Mouse (Mus musculus): ENCODE data around the gene Hspbp1. TPM values are rescaled to one million over a fixed set of nuclear protein-coding genes. Genes with fewer than 3 reads are reported as not detected.

Hspbp1 gene
- polyA plus RNA-seq, 1 experiment from 2014 or later: 78.2 TPM

GRCm38 (mm10) chr7:4631031-4631430 lies 53.8 kb downstream of the Hspbp1 start, which contains the start of gene Tmem86b:
Gene Tmem86b (minus strand): TSS chr7:4631422.
- Histone ChIP-seq H3K27me3 (replicated peaks) (no peaks in the 10 kb centered on the region), H3K4me2 (no peak within 1 kb of the TSS), H3K4me1 (replicated peaks) (no peaks in the 10 kb centered on the region), H3K9me3 (replicated peaks) (no peaks in the 10 kb centered on the region), H3K9ac (no peak within 1 kb of the TSS), H3K4me3 (no peak within 1 kb of the TSS), H3K36me3 (peaks cover 74% of the 10 kb centered on the region), H3K27ac (ENCODE audit: poor library complexity, severe bottlenecking) (peak within 1 kb of the TSS; percentile 30; the same call in 1 of the 2 replicates)
- WGBS: 77% methylated on average over 4 of the region's 4 CpGs
- peak; percentile 39 for ATAC-seq (ENCODE audit: insufficient number of reproducible peaks, low FRiP score)

GRCm38 (mm10) chr7:4630198-4630597 lies 54.7 kb downstream of the Hspbp1 start:
- peak overlapping the region; percentile 51 for H3K27ac ChIP-seq (ENCODE audit: poor library complexity, severe bottlenecking)

GRCm38 (mm10) chr7:4629586-4629985 lies 55.3 kb downstream of the Hspbp1 start:
- Histone ChIP-seq H3K9me3 (replicated peaks) (no peaks in the 10 kb centered on the region), H3K9ac (peak overlapping the region; percentile 15; the same call in 1 of the 2 replicates), H3K4me3 (peak overlapping the region; percentile 16), H3K4me2 (peak overlapping the region; percentile 18), H3K36me3 (peaks cover 62% of the 10 kb centered on the region), H3K4me1 (replicated peaks) (no peaks in the 10 kb centered on the region), H3K27me3 (replicated peaks) (no peaks in the 10 kb centered on the region), H3K27ac (ENCODE audit: poor library complexity, severe bottlenecking) (peak overlapping the region; percentile 51)
- peak; percentile 60 for ATAC-seq (ENCODE audit: insufficient number of reproducible peaks, low FRiP score)
- WGBS: 68% methylated on average over 5 of the region's 5 CpGs

More at GRCm38 (mm10) chr7:4630198-4630597, 54.7 kb downstream of the Hspbp1 start:
- ATAC-seq (ENCODE audit: insufficient number of reproducible peaks, low FRiP score): peak; percentile 88
- Histone ChIP-seq H3K4me3 (0 out of 2 replicates have a peak overlapping the region, but pooled peaks have one; percentile 16), H3K4me1 (replicated peaks) (no peaks in the 10 kb centered on the region), H3K4me2 (no peak overlapping the region; the same call in 1 of the 2 replicates), H3K9ac (peak overlapping the region; percentile 15; the same call in 1 of the 2 replicates), H3K27me3 (replicated peaks) (no peaks in the 10 kb centered on the region), H3K9me3 (replicated peaks) (no peaks in the 10 kb centered on the region), H3K36me3 (peaks cover 66% of the 10 kb centered on the region)
- 30% methylated on average over 1 of the region's 1 CpGs for WGBS

- 89% methylated on average over 2 of the region's 2 CpGs for WGBS
- Histone ChIP-seq H3K27me3 (replicated peaks) (no peaks in the 10 kb centered on the region), H3K27ac (ENCODE audit: poor library complexity, severe bottlenecking) (no peak overlapping the region), H3K36me3 (peaks cover 28% of the 10 kb centered on the region), H3K4me1 (replicated peaks) (no peaks in the 10 kb centered on the region), H3K9ac (no peak overlapping the region), H3K4me2 (no peak overlapping the region), H3K9me3 (replicated peaks) (no peaks in the 10 kb centered on the region), H3K4me3 (no peak overlapping the region)
- no peak for ATAC-seq (ENCODE audit: insufficient number of reproducible peaks, low FRiP score)
Measured at GRCm38 (mm10) chr7:4625928-4626327, 58.9 kb downstream of the Hspbp1 start.

- Histone ChIP-seq H3K4me1 (replicated peaks) (no peaks in the 10 kb centered on the region), H3K9me3 (replicated peaks) (no peaks in the 10 kb centered on the region), H3K4me3 (no peak overlapping the region), H3K36me3 (peaks cover 13% of the 10 kb centered on the region), H3K27me3 (replicated peaks) (no peaks in the 10 kb centered on the region), H3K27ac (ENCODE audit: poor library complexity, severe bottlenecking) (no peak overlapping the region), H3K4me2 (no peak overlapping the region), H3K9ac (no peak overlapping the region)
- no peak for ATAC-seq (ENCODE audit: insufficient number of reproducible peaks, low FRiP score)
- WGBS: 38% methylated on average over 1 of the region's 1 CpGs
Measured at GRCm38 (mm10) chr7:4624343-4624742, 60.5 kb downstream of the Hspbp1 start.

- Histone ChIP-seq H3K27me3 (replicated peaks) (no peaks in the 10 kb centered on the region), H3K27ac (ENCODE audit: poor library complexity, severe bottlenecking) (no peak overlapping the region), H3K9ac (no peak overlapping the region), H3K4me2 (no peak overlapping the region), H3K4me3 (no peak overlapping the region), H3K4me1 (replicated peaks) (no peaks in the 10 kb centered on the region), H3K36me3 (peaks cover 8% of the 10 kb centered on the region), H3K9me3 (replicated peaks) (no peaks in the 10 kb centered on the region)
- WGBS: 29% methylated on average over 3 of the region's 4 CpGs
- ATAC-seq (ENCODE audit: insufficient number of reproducible peaks, low FRiP score): no peak
Measured at GRCm38 (mm10) chr7:4623544-4624189, 61.2 kb downstream of the Hspbp1 start.

GRCm38 (mm10) chr7:4619979-4620378 lies 64.9 kb downstream of the Hspbp1 start:
- no peaks in the 10 kb centered on the region for H3K9me3 ChIP-seq (replicated peaks)
- H3K36me3 ChIP-seq: no peaks in the 10 kb centered on the region
- no peaks in the 10 kb centered on the region for H3K4me1 ChIP-seq (replicated peaks)
- no peak overlapping the region for H3K4me2 ChIP-seq
- H3K4me3 ChIP-seq: no peak overlapping the region
- H3K27me3 ChIP-seq (replicated peaks): no peaks in the 10 kb centered on the region
- H3K27ac ChIP-seq (ENCODE audit: poor library complexity, severe bottlenecking): no peak overlapping the region
- no peak for ATAC-seq (ENCODE audit: insufficient number of reproducible peaks, low FRiP score)
- 19% methylated on average over 1 of the region's 1 CpGs for WGBS
- no peak overlapping the region for H3K9ac ChIP-seq

- no peak for ATAC-seq (ENCODE audit: insufficient number of reproducible peaks, low FRiP score)
- H3K27ac ChIP-seq (ENCODE audit: poor library complexity, severe bottlenecking): no peak overlapping the region
- 0 out of 2 replicates have a peak, but pooled peaks cover 5% of the 10 kb centered on the region for H3K9me3 ChIP-seq (replicated peaks)
- no peak overlapping the region for H3K9ac ChIP-seq
- no peak overlapping the region for H3K4me3 ChIP-seq
- 65% methylated on average over 14 of the region's 14 CpGs for WGBS
- no peaks in the 10 kb centered on the region for H3K4me1 ChIP-seq (replicated peaks)
- H3K36me3 ChIP-seq: no peaks in the 10 kb centered on the region
- no peaks in the 10 kb centered on the region for H3K27me3 ChIP-seq (replicated peaks)
- H3K4me2 ChIP-seq: no peak overlapping the region
Measured at GRCm38 (mm10) chr7:4613740-4614403, 71.0 kb downstream of the Hspbp1 start.

- Histone ChIP-seq H3K4me3 (no peak overlapping the region), H3K36me3 (no peaks in the 10 kb centered on the region), H3K4me2 (no peak overlapping the region), H3K4me1 (replicated peaks) (no peaks in the 10 kb centered on the region), H3K9me3 (replicated peaks) (0 out of 2 replicates have a peak, but pooled peaks cover 5% of the 10 kb centered on the region), H3K27ac (ENCODE audit: poor library complexity, severe bottlenecking) (no peak overlapping the region), H3K9ac (no peak overlapping the region), H3K27me3 (replicated peaks) (no peaks in the 10 kb centered on the region)
- WGBS: 55% methylated on average over 1 of the region's 1 CpGs
- no peak for ATAC-seq (ENCODE audit: insufficient number of reproducible peaks, low FRiP score)
Measured at GRCm38 (mm10) chr7:4612956-4613355, 71.9 kb downstream of the Hspbp1 start.

GRCm38 (mm10) chr7:4612386-4612785 lies 72.5 kb downstream of the Hspbp1 start:
- H3K27ac ChIP-seq (ENCODE audit: poor library complexity, severe bottlenecking): no peak overlapping the region
- no peak for ATAC-seq (ENCODE audit: insufficient number of reproducible peaks, low FRiP score)
- 46% methylated on average over 8 of the region's 8 CpGs for WGBS

GRCm38 (mm10) chr7:4611921-4612341 lies 72.9 kb downstream of the Hspbp1 start:
- no peak for ATAC-seq (ENCODE audit: insufficient number of reproducible peaks, low FRiP score)
- Histone ChIP-seq H3K27me3 (replicated peaks) (no peaks in the 10 kb centered on the region), H3K4me3 (no peak overlapping the region), H3K4me2 (no peak overlapping the region), H3K9ac (no peak overlapping the region), H3K4me1 (replicated peaks) (no peaks in the 10 kb centered on the region), H3K27ac (ENCODE audit: poor library complexity, severe bottlenecking) (no peak overlapping the region), H3K36me3 (no peaks in the 10 kb centered on the region), H3K9me3 (replicated peaks) (0 out of 2 replicates have a peak, but pooled peaks cover 5% of the 10 kb centered on the region)
- WGBS: 64% methylated on average over 12 of the region's 12 CpGs

More at GRCm38 (mm10) chr7:4612386-4612785, 72.5 kb downstream of the Hspbp1 start:
- Histone ChIP-seq H3K9me3 (replicated peaks) (0 out of 2 replicates have a peak, but pooled peaks cover 5% of the 10 kb centered on the region), H3K9ac (no peak overlapping the region), H3K36me3 (no peaks in the 10 kb centered on the region), H3K4me3 (no peak overlapping the region), H3K4me1 (replicated peaks) (no peaks in the 10 kb centered on the region), H3K4me2 (no peak overlapping the region), H3K27me3 (replicated peaks) (no peaks in the 10 kb centered on the region)
